Mouse (Mus musculus) left cerebral cortex, adult 8-10 months (tissue): ENCODE results near the gene Gm7029. TPM values are rescaled to one million over a fixed set of nuclear protein-coding genes. Genes with fewer than 3 reads are reported as not detected.
"Not testable (repeated sequence)": the region's sequence is repeated elsewhere in the genome, so short reads cannot be mapped to it uniquely, and the experiment has no call there.

Experiments
- DNase-seq, 2 experiments: peaks; one replicate each; pipeline ENCODE4 v3.0.0; 2022; ENCODE audit warnings: low spot score in 2 of 2
- total RNA-seq, 4 experiments: library from RNA; stranded (reverse); gene quantifications; 2 replicates each; pipeline ENCODE4 v1.2.4; 2022

Gm7029 gene
- not detected for total RNA-seq

GRCm38 (mm10) chr17:33873537-33873936 lies at the start of gene Gm7029:
TSS of gene Gm7029 (plus strand) at chr17:33873837.
- not testable (repeated sequence) for DNase-seq

DNA sequence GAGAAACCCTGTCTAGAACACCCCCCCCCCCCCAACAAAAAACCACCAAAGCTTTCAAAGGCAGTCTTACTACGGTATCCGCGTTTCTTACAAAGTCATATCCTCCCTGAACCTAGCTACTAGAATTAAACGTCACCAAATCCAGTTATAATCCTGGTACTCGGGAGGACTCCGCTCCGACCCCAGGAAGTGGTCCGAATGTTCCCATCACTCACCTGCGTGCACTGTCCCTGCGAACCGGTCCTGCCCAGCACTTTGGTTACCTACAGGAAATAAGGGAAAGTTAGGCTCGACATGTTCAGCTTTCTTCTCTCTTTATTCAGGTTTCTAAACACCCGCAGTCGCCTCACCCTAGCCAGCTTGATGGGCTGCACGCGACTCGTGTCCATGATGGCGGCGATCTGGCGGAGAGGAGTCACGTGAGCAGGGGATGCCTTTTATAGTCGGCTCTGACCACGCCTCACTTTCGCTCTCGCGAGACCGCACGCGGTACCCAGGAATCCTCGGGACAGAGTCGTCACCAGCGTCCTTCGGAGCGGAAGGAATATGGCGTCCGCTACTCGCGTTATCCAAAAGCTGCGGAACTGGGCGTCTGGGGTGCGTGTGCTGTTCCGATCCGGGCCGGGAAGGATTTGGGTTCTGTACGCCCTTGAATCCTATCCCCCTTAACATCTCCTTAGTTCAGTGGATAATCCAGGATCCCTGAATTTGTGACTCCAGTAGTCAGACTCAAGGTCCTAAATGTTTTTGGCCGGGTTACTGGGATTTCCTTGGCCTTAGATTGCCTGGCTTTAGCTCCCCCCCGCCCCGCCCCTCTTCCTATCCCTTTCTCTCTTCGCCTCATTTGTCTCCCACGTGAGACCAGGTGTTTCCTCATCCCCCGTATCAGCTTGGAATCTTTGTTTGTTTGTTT lies 49.3 kb upstream of the Gm7029 start, which contains the start of the genes Rps28 and Ndufa7:
Gene Rps28 (minus strand): TSS at position 479 of the 913 bp plus-strand sequence.
Gene Ndufa7 (plus strand): TSS at position 489 of the 913 bp plus-strand sequence.
- peak; percentile 96 to 97 for DNase-seq

GRCm38 (mm10) chr17:33824997-33825330 lies 48.7 kb upstream of the Gm7029 start:
- DNase-seq = not testable (repeated sequence)

DNA sequence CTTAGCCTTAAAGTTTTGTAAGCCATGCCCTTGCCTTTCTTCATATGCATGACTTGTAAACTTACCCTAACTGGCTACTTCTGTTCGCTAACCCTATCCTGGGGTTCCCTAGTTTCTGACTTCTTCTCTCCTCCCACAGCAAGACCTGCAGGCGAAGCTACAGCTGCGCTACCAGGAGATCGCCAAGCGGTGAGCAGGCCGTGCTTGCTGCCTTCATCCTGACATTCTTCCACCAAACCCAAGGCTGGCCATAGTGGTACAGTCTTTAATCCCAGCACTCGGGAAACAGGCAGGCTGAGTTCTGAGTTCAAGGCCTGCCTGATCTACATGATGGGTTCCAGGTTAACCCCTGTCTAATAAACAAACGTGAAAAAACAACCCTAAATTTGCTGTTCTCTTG lies 48.2 kb upstream of the Gm7029 start:
- DNase-seq = no peak

DNA sequence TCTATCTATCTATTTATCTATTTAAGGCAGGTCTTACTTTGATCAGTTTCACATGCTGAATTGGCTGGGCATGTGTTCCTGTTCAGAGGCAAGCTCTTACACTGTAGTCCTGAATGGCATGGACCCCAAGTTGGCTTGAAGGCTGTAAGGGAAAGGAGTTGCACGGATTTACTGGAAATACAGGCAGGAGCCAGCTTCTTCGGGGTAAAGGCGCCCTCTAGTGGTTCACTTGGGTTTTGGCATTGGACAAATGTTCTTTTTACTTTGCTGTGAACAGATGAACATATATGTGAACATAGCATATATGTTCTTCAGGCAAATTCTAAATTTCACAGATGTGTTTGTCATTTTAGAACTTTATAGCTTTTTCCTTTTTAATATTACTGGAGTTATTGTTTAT lies 46.8 kb upstream of the Gm7029 start:
- DNase-seq = peak in 1 of 2 experiments; percentile 36

DNA sequence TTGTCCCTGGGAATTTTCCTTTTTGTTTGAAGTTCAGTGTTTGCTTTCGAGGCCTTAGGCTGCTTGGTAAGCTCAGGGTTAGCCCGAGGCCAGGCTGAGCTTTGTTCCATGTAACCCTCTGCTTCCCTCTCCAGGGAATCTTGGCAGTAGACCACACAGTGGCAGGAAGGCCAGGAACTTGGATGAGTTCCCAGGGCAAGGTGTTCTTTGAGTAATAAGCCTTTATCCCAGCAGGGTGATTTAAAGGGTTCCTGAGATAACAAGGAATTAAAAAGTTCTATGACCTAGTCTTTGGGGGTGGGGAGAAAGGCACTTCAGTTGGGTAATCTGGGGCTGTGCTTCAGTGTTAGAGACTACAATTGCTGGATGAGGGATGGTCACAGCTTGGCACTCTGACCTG lies 44.7 kb upstream of the Gm7029 start:
- DNase-seq = no peak

- DNase-seq = no peak
These were observed 44.1 kb upstream of the Gm7029 start for GRCm38 (mm10) chr17:33829561-33829960.

- DNase-seq = peak; percentile 88 to 95
These were observed 30.5 kb upstream of the Gm7029 start, which contains the start of gene Cd320 for GRCm38 (mm10) chr17:33842966-33843795. TSS of gene Cd320 (plus strand) at chr17:33843091.

- no peak for DNase-seq
These were observed 29.4 kb upstream of the Gm7029 start for GRCm38 (mm10) chr17:33844196-33844595.

DNA sequence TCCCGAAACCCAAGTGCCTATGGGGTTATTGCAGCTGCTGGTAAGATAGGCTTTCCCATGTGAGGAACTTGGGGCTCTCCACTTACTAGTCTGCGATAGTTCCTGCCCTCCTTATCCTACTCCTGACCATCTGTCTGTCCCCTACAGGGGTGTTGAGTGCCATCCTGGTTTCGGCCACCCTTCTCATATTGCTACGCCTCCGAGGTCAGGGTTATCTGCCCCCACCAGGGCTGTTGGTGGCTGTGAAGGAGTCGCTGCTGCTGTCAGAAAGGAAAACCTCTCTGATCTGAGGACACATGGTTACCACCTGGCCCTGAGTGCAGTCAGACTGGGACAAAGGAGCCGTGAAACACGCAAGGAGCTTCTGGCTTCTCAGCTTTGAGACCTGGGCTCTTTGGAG lies 25.5 kb upstream of the Gm7029 start:
- DNase-seq = no peak

- no peak for DNase-seq
These were observed 22.3 kb upstream of the Gm7029 start for GRCm38 (mm10) chr17:33851331-33851730.

GRCm38 (mm10) chr17:33857816-33858215 lies 15.8 kb upstream of the Gm7029 start:
- DNase-seq = no peak

DNA sequence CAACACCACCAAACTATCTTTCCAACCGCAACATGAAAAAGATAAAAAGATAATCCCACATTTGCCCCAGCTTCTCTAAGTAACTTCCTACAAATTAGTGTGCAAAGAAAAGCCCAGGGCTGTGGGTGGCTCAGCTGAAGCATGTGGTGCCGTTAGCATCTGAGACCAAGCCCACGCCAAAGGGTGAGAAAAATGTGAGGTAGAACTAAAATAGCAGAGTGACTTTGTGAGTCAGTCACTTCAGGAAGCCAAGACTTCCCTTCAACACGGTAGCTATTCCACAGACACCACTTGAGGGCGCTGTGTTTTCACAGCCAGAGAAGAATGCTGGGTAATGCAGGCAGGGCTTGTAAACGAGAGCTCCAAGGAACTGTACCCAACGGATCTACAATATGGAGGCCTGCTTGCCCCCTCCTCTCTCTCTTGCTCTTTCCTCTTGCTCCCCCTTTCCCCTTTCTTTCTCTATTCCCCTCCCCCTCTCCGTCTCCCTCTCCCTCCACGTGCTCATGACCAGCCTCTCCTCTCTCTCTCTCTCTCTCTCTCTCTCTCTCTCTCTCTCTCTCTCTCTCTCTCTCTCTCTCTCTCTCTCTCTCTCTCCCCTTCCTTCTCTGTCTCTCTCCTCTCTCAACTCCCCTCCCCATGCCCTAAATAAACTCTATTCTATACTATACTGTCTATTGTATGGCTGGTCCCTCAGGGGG lies 8.2 kb upstream of the Gm7029 start:
- peak; percentile 54 to 92 for DNase-seq

GRCm38 (mm10) chr17:33874411-33874810 lies 774 bp downstream of the Gm7029 start:
- DNase-seq = no peak

GRCm38 (mm10) chr17:33875797-33876196 lies 2.2 kb downstream of the Gm7029 start:
- not testable (repeated sequence) for DNase-seq

DNA sequence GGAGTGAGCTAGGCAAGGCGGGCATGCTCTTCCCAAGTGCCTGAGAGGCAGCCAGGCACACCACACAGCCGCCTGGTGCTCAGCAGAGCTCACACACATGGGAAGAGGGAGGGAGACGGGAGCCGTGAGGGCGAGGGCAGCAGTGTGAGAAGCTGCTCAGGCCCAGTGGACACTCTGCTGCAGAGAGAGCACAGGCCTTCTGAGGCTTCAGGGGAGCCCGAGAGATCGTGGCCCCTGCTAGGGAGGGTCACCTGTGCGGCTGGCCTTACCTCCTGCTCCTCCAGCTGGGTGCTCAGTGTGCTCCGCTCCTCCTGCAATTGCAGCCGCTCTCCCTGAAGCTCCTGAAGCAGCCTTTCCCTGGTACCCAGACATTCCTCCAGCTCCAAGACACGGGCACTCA lies 10.7 kb downstream of the Gm7029 start:
- not testable (repeated sequence) for DNase-seq

GRCm38 (mm10) chr17:33887802-33888201 lies 14.2 kb downstream of the Gm7029 start:
- DNase-seq = not testable (repeated sequence)

- DNase-seq = not testable (repeated sequence)
These were observed 14.6 kb downstream of the Gm7029 start for GRCm38 (mm10) chr17:33888230-33888629.

DNA sequence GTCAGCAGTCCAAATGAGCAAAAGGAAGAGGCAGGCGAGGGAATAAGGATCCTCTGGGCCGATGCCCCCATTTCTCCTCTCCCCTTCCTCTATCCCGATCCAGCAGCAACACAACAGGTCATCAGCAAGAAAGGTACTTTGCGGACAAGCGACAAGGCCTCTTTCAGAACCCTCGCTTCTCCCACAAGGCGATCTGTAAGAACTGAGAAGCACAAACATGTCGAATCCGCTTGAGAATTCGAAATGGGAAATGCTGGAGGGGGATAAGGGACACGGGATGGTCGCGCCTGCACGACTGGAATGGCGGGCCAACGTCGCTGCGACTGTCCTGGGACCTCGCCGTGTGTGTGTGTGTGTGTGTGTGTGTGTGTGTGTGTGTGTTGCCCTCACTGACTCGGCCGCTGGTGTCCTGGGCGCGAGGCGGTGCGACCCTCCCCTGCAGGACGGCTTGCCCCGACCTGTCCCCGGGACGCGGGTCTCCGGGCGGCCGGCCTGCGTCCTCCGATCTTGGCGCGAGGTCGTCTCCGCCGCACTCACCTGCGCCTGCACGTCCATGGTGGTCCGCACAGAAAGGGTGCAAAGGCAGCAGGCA lies 16.4 kb downstream of the Gm7029 start:
- not testable (repeated sequence) for DNase-seq

DNA sequence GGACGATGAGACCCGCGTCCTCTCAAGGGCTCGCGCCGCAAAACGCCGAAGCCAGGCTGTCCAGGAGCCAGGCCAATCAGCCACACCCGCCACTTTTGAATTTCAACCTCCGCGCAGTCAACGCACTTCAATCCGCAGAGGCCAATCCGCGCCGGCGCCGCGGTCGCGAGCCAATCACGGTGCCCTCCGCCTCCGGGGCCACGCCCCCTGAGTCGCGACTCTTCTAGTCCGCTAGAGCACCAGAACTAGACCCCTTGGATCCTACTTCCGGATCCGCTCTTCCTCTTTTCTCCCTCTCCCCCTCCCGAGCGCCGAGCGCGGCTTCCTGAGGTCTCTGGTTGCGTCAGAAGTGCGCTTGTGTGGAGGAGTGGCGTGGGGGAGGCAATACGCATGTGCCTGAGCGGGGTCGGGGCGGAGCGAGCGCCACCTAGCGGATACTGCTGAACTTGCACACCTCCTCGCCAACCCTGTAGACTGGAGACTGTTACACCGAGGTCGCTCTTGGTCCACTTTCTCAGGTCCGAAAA lies 17.0 kb downstream of the Gm7029 start, which contains the start of gene Kifc1:
Gene Kifc1 (minus strand): TSS at position 129 of the 527 bp plus-strand sequence.
- DNase-seq = peak; percentile 98 to 100

- no peak for DNase-seq
These were observed 17.7 kb downstream of the Gm7029 start for GRCm38 (mm10) chr17:33891357-33891756.
